Mouse (Mus musculus): ENCODE data around the gene Gpd1. TPM values are rescaled to one million over a fixed set of nuclear protein-coding genes. Genes with fewer than 3 reads are reported as not detected.
"Not testable (repeated sequence)": the region's sequence is repeated elsewhere in the genome, so short reads cannot be mapped to it uniquely, and the experiment has no call there.

Gpd1 gene
- total RNA-seq, 2 experiments from 2014 or later: 34.1 to 35.5 TPM

- intact Hi-C loops (cut with DNase I): no loop called here
These were observed 15.9 kb downstream of the Gpd1 start for GRCm38 (mm10) chr15:99733186-99733585.

DNA sequence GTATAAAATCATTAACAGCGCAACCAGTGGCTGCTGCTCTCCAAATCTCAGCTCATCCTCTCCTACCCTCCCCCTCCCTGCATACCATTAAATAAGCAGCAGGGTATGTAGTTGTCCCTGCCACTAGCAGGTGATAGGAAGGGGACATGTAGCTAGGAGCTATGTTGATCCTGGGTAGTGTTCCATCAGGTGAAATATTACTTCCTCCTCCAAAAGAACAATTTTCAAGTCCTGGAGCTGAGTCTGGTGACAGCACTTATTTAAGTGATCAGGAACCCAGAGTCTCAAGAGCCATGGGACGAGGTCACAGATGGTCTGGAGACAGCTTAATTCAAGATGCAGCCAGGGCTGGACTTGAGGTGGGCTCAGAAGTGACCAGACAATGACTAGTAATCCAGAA lies 18.3 kb downstream of the Gpd1 start:
- peak; percentile 100 for DNase-seq (ENCODE audit: low spot score in 2 of 2)
- intact Hi-C loops (cut with DNase I): no loop called here

More at GRCm38 (mm10) chr15:99733186-99733585, 15.9 kb downstream of the Gpd1 start:
- no peak for DNase-seq (ENCODE audit: low spot score in 2 of 2)

DNA sequence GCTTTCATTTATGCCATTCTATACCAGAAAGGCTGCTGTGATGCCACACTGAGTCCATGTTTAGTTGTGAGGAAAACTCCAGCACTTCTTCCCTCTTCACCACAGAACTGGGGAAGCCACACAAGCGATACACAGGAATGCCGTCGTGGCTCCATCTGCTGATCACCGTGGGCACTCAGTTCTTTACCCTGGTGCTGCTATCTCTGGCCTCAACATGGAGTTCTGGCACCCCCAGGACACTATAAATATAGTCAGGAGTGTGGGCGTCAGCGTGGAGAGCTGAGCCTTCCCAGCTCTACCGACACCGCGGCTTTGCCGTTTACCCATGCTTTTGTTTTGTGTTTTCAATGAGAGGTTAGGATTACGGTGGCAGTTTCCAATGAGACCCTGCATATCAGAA lies 19.4 kb downstream of the Gpd1 start:
- DNase-seq (ENCODE audit: low spot score in 2 of 2): no peak
- intact Hi-C loops (cut with DNase I): no loop called here

GRCm38 (mm10) chr15:99740229-99740628 lies 22.9 kb downstream of the Gpd1 start:
- intact Hi-C loops (cut with DNase I): no loop called here
- DNase-seq (ENCODE audit: low spot score in 2 of 2): no peak

DNA sequence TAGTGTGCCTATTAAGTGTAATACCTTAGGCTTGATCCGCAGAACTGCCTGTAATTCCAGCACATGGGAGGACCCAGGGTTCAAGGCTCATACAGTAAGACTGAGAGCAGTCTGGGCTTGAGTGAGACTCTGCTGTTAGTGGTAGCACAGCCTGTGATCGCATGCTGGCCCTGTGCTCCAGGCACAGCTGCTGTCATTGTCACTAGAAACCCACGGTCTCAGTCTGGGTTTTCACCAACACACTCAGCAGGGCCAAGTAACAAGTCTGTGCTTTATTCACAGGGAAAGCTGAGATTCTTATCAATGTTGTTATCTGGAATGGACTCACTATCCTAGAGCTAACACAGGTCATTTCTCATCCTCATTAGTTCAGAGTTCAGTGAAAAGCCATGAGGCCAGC lies 36.9 kb downstream of the Gpd1 start:
- DNase-seq (ENCODE audit: low spot score in 2 of 2): no peak
- intact Hi-C loops (cut with DNase I): no loop called here

GRCm38 (mm10) chr15:99767467-99767866 lies 50.2 kb downstream of the Gpd1 start:
- intact Hi-C loops (cut with DNase I): no loop called here
- DNase-seq (ENCODE audit: low spot score in 2 of 2): no peak

GRCm38 (mm10) chr15:99768761-99769160 lies 51.4 kb downstream of the Gpd1 start:
- no peak for DNase-seq (ENCODE audit: low spot score in 2 of 2)
- intact Hi-C loops (cut with DNase I): no loop called here

DNA sequence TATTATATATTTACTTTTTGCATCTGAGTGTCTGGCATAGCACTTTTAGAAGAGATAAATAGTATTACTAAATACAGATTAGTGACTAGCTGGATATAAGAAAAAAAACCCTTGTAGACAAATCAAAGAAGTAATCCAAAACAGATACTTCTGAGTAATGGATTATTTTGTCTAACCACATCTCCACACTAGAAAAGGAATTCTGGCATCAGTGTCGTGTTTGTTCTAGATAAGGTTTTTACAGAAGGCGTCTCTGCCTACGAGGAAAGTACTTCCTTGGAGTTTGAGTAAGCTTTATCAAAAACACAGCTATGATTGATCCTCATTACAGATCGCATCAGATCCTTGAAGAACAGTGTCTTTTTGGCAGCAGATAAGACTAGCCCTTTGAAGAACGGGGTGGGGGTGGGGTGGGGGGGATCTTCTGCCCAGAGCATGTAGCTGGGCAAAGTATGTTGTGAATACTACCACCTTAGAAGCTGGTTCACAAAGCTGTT lies 53.7 kb downstream of the Gpd1 start:
- intact Hi-C loops (cut with DNase I): loop anchor here (5.0 kb wide), 1 partner anchor 44 kb away; the partner anchor contains the start of gene Cox14
- DNase-seq (ENCODE audit: low spot score in 2 of 2): no peak

DNA sequence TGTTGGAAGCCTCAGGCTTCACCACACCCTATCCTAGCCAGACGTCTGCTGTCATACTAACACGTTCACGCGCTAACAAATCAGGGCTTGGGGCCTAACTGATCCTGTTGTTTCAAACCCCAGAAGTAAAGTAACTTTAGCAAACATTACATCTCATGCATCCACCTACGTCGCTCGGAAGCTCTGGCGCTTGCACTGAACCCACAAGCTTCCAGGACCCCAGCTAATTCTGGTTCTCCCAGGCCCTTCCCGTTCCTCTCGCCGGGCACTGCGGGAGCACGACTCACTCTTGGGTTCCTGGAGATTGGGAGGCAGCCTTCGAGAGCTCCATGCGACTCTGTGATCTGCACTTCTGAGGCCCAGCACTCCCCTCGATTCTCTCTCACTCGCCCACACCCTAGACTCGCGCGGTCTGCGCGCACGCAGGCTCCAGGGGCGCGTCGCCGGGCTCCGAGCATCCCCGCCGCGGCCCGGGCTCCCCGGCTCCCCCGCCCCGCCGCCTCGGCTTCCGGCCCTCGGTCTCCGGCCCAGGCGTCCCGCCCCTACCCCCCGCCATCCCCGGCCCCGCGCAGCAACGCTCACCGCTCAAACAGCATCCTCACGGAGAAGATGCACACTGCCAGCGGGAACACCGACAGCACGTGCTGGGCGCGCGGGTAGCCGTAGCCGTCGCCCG lies 54.4 kb downstream of the Gpd1 start:
- intact Hi-C loops (cut with DNase I): loop anchor here (5.0 kb wide), 1 partner anchor 44 kb away; the partner anchor contains the start of gene Cox14
- DNase-seq (ENCODE audit: low spot score in 2 of 2): peak; percentile 28 to 48

DNA sequence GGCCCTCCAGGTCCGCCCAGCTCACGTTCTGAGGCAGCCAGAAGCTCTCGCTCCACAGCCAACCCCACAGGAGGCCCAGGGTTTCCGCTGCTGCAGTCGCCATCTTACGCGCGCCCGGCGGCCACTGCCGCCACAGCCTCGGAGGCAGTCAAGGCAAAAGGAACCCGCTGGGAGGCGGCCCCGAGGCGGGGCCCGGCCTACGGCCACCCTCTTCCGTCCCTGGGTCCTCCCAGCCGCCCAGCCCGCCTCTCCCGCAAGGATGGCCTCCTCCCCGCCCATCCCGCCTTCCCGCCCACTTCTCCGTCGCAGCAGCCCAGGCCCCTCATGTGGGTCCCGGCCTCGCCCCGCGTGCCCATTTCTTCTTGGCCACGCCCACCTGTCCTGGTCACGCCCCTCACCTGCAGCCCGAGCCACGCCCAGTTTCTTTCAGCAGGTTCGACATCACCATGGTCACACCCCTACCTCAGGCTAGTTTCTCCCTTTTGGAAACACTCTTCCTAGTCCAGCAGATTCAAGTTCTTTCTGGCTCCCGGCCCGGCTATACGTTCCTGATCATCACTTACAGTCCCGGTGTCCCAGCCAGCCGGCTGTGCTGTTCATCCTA lies 55.1 kb downstream of the Gpd1 start:
- DNase-seq (ENCODE audit: low spot score in 2 of 2): peak; percentile 62 to 83
- intact Hi-C loops (cut with DNase I): loop anchor here (5.0 kb wide), 1 partner anchor 45 kb away; the partner anchor contains the start of gene Cox14

DNA sequence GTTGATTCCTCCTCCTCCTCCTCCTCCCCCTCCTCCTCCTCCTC lies 55.4 kb downstream of the Gpd1 start, which contains the start of gene Cers5:
TSS of gene Cers5 (minus strand) at position 5 of the 44 bp plus-strand sequence.
- intact Hi-C loops (cut with DNase I): loop anchor here (5.0 kb wide), 1 partner anchor 45 kb away; the partner anchor contains the start of gene Cox14
- not testable (repeated sequence) for DNase-seq (ENCODE audit: low spot score in 2 of 2)

GRCm38 (mm10) chr15:99772925-99773324 lies 55.6 kb downstream of the Gpd1 start:
- no peak for DNase-seq (ENCODE audit: low spot score in 2 of 2)
- intact Hi-C loops (cut with DNase I): loop anchor here (5.0 kb wide), 1 partner anchor 46 kb away; the partner anchor contains the start of gene Cox14

Other genes starting within 250 kb of the Gpd1 start
- gene Bcdin3d, start 242.8 kb upstream of the Gpd1 start, total RNA-seq (2021): 1 to 10 TPM; 4.7 to 4.8 TPM
- 100 to 1,000 TPM; 220 to 261 TPM for gene Faim2, start 189.3 kb upstream of the Gpd1 start, total RNA-seq (2021)
- gene Aqp2, start 138.5 kb upstream of the Gpd1 start, total RNA-seq (2021): under 1 TPM in 1 of 2 experiments, not detected in 1; 0.33 TPM
- 1 to 10 TPM in 1 of 2 experiments, under 1 TPM in 1; 0.93 to 1.4 TPM for gene Aqp5, start 126.7 kb upstream of the Gpd1 start, total RNA-seq (2021)
- gene Aqp6, start 116.1 kb upstream of the Gpd1 start, total RNA-seq (2021): under 1 TPM; 0.44 to 0.48 TPM
- 1 to 10 TPM; 9.2 to 10.0 TPM for gene Racgap1, start 65.9 kb upstream of the Gpd1 start, total RNA-seq (2021)
- 10 to 100 TPM; 83.1 to 91.8 TPM for gene Asic1, start 47.1 kb upstream of the Gpd1 start, total RNA-seq (2021)
- gene Smarcd1, start 15.4 kb upstream of the Gpd1 start, total RNA-seq (2021): 100 to 1,000 TPM; 142 to 143 TPM
- 1 to 10 TPM; 5.6 to 8.1 TPM for gene Gm17349, start 12.0 kb upstream of the Gpd1 start, total RNA-seq (2021)
- gene Cox14, start 8.1 kb downstream of the Gpd1 start, total RNA-seq (2021): 100 to 1,000 TPM; 129 to 131 TPM
- gene Cers5, start 55.4 kb downstream of the Gpd1 start, total RNA-seq (2021): 10 to 100 TPM; 38.9 to 39.6 TPM
- 10 to 100 TPM; 10.2 to 13.4 TPM for gene Lima1, start 157.9 kb downstream of the Gpd1 start, total RNA-seq (2021)
- gene Fam186a, start 249.5 kb downstream of the Gpd1 start, total RNA-seq (2021): not detected